Mouse (Mus musculus): ENCODE measurements around the gene Vkorc1l1. TPM values are rescaled to one million over a fixed set of nuclear protein-coding genes. Genes with fewer than 3 reads are reported as not detected.

Gene Vkorc1l1
- polyA plus RNA-seq, 1 experiment, result 38.1 TPM

DNA sequence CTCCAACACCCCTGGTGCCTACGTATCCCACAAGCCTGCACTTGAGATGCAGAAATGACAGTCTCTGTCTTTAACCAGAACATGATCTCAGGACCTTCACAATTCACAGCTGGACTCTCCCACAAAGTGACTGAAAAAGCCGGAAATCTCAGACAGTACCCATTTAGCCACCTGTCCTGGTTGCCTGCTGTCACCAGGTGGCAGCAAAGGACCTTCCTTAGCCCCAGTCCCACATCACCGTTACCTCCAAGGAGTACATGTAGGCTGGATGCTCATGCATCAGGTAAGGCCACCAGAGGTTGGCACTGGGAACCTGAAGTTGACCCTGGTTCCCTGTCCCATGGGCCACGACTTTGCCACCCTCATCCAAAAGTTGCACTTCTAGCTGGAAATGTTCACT is 57.3 kb downstream of the Vkorc1l1 start:
- peak in 1 of 2 experiments; percentile 70 for DNase-seq (ENCODE audit: extremely low spot score in 1 of 2, low spot score in 1 of 2)

GRCm38 (mm10) chr5:130000735-130001134 is 59.0 kb downstream of the Vkorc1l1 start:
- no peak for DNase-seq (ENCODE audit: extremely low spot score in 1 of 2, low spot score in 1 of 2)

- DNase-seq (ENCODE audit: extremely low spot score in 1 of 2, low spot score in 1 of 2), result no peak
Observed at GRCm38 (mm10) chr5:130001356-130001987, 59.7 kb downstream of the Vkorc1l1 start.

DNA sequence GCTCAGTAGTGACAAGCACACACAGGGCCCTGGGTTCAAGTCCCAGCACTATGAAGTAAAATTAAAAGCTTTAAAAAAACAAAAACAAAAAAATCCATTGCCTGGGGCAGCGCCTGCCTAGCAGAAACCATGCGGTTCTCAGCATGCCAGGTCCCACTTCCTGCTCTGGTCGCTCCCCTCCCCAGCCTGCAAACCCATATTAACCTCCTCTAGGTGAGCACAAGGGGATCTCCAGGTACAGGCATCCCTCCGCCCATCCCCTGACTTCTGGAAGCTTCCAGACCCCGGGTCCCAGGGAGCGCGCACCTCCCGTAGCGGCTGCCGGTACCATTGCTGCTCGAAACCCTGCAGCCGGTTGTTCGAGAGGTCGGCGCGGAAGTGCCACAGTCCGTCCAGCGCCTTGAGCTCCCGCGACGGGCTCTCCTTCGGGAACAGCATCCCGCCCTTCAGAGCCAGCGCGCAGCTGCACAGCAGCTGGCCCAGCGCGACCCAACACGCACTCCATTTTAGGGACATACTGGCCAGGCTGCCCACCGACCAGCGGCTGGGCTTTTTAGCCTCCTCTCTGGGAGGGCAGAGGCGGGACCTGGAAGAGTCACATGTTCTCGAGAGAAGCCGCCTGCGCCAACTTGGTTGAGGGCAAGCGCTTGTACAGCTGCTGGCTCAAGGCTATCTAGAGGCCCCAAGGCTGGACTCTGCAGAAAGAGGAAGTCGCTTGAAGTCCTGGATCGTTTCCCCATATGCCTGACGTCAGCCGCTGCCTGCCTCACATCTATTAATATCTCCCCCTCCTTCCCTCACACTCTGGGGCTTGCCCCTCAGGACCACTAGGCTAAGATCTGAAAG is 60.8 kb downstream of the Vkorc1l1 start, which contains the start of gene Gusb:
TSS of gene Gusb (minus strand) at position 749 of the 846 bp plus-strand sequence.
- peak; percentile 56 to 74 for DNase-seq (ENCODE audit: extremely low spot score in 1 of 2, low spot score in 1 of 2)

- DNase-seq (ENCODE audit: extremely low spot score in 1 of 2, low spot score in 1 of 2), result no peak
Observed at GRCm38 (mm10) chr5:130003229-130003628, 61.5 kb downstream of the Vkorc1l1 start.

DNA sequence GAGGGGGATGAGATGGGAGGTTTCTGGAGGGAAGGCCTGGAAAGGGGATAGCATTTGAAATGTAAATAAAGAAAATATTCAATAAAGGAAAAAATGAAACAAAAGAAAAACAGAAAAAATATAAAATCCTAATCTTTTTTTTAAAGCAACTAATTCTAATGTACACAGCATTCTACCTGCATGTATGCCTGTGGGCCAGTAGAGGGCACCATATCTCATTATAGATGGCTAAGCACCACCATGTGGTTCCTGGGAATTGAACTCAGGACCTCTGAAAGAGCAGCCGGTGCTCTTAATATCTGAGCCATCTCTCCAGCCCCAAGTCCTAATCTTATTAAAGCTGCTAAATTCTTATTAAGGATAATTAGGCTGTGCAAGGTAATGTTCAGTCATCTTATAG is 65.6 kb downstream of the Vkorc1l1 start:
- DNase-seq (ENCODE audit: extremely low spot score in 1 of 2, low spot score in 1 of 2), result no peak

- DNase-seq (ENCODE audit: extremely low spot score in 1 of 2, low spot score in 1 of 2), result no peak
Observed at GRCm38 (mm10) chr5:130008034-130008590, 66.3 kb downstream of the Vkorc1l1 start.

DNA sequence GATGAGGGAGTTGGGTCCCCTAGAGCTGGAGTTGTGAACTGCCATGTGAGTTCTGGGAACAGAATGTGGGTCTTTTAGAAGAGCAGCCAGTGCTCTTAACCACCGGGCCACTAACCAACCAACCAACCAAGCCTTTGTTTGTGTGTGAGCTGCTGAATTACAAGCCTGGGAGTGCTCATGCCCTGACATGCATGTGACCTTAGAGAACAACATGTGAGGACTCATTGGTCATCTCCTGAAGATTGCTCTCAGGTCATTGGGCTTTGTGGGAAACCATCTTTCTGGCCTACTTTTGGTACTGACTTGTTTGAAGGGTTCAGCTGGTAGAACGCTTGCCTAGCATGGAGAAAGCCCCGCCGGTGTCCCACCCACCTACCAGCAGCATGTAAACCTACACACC is 68.0 kb downstream of the Vkorc1l1 start:
- no peak for DNase-seq (ENCODE audit: extremely low spot score in 1 of 2, low spot score in 1 of 2)

DNA sequence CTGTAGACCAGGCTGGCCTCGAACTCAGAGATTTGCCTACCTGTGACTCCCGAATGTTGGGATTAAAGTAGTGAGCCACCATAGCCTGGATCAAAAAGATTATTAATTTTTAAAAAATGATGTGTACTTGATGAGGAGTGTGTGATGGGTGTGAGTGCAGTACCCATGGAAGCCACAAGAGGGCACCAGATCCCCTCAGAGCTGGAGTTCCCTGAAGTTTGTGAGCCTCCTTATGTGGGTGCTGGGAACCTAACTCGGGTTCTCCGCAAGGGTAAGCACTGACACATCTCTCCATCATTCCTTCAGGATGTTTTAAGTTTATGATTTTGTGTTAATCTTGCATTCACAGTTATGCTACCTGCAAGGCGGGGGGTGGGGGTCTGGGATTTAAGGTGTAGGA is 69.2 kb downstream of the Vkorc1l1 start:
- DNase-seq (ENCODE audit: extremely low spot score in 1 of 2, low spot score in 1 of 2), result no peak

DNA sequence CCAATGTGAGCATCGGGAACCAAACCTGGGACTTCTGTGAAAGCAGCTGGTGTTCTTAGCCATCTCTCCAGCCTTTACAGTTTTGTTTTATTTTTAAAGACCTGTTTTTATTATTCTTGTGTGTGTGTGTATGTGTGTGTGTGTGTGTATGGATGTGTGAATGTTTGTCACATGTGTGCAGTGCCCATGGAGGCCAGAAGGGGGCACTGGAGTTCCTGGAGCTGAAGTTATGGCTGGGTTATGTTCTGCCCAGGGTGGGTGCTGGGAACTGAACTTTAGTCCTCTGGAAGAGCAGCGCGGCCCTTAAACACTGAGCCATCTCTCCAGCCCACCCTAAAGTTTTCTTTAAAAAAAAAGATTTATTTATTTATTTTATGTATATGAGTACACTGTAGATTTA is 73.3 kb downstream of the Vkorc1l1 start:
- DNase-seq (ENCODE audit: extremely low spot score in 1 of 2, low spot score in 1 of 2), result no peak

GRCm38 (mm10) chr5:130019461-130019860 is 77.7 kb downstream of the Vkorc1l1 start:
- DNase-seq (ENCODE audit: extremely low spot score in 1 of 2, low spot score in 1 of 2), result no peak

DNA sequence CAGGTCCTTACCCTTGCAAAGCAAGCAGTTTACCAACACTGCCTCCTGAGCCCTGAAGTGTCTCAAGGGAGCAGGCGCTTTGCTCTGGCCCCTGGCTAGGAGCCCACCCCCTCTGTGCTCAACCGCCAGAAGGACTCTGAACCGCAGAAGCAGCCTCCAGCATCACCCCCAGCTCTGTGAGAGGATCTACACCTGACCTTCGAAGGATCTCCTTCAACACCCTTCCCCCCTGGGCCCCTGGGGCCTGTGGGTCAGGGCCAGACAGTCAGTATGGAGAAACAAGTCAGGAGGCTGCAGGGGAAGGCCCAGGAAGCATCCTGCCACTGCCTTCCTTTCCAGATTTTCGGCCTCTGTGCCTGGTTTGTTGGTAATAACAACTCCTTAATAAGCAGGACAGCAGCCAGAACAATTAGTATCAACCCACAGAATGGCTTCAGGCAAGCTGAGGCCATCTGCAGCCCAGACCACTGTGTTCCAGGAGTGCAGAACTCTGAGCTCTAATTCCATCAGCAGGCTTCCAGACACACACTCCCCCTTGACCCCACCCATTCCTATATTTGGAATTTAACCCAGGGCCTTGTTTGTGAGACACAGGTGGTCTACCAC is 79.7 kb downstream of the Vkorc1l1 start:
- no peak for DNase-seq (ENCODE audit: extremely low spot score in 1 of 2, low spot score in 1 of 2)

DNA sequence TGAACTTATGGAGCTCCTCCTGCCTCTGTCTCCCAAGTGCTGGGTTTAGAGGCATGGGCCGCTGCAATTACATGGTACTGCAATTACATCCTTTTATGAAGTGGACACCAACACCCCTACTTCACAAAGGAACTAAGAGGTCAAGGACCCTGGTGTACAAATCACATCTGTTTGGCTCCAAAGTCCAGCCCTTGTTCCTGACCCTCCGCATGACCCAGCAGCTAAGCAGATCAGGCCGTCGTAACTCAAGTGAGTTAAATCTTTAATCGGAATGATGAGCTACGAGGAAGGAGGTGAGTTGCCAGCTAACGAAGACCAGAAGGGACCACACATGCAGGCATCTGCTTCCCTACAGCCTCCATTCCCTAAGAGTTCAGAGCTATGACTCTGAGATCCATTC is 80.6 kb downstream of the Vkorc1l1 start:
- no peak for DNase-seq (ENCODE audit: extremely low spot score in 1 of 2, low spot score in 1 of 2)

GRCm38 (mm10) chr5:130023067-130023766 is 81.4 kb downstream of the Vkorc1l1 start:
- DNase-seq (ENCODE audit: extremely low spot score in 1 of 2, low spot score in 1 of 2), result no peak

GRCm38 (mm10) chr5:130023767-130024539 is 82.2 kb downstream of the Vkorc1l1 start:
- peak; percentile 72 to 84 for DNase-seq (ENCODE audit: extremely low spot score in 1 of 2, low spot score in 1 of 2)

DNA sequence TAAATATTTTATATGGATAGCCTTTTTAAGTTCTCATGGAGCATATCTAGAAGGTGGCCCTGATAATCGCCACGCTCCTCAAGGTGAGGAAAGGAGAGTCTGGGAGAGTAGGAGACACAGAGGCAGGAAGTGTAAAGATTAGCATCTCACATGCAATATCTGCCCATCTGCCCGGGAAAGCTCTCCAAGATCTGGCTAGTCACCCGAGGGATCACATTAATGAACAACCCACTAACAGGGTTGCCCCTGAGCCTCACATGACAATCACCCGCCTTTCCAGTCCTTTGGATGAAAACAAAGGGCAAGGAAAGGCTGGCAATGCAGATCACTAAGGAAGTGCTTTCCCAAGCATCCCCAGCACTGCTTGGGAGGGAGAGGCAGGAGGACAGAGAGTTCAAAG is 85.4 kb downstream of the Vkorc1l1 start:
- DNase-seq (ENCODE audit: extremely low spot score in 1 of 2, low spot score in 1 of 2), result no peak

DNA sequence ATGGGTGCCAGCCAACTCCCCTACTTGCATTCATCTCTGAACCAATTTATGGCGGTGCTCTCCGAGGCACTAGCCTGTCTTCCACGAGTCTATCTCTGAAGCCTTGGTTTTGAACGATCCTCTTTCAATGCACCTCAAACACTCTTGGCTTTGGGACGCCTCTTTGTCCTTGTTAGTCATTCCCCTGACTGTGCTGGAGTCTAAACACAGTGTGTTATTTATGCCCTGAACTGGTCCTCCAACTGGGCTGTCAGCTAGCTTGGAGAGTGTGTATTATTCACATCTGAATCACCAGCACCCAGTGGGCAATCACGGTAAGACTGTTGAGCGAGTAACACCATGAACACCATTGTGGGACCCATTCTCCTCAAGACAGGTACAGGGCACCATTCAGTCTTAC is 85.9 kb downstream of the Vkorc1l1 start:
- no peak for DNase-seq (ENCODE audit: extremely low spot score in 1 of 2, low spot score in 1 of 2)

GRCm38 (mm10) chr5:130029142-130029897 is 87.5 kb downstream of the Vkorc1l1 start, which contains the start of the genes Asl and Crcp:
TSS of gene Asl (minus strand) at chr5:130029247.
TSS of gene Crcp (plus strand) at chr5:130029290.
- peak; percentile 73 to 93 for DNase-seq (ENCODE audit: extremely low spot score in 1 of 2, low spot score in 1 of 2)

Measured in frontal cortex, adult 2 months (tissue).